Mouse (Mus musculus) telencephalon, adult 2 months (tissue): Measurements from ENCODE around the gene Slc51b.

Experiments
- DNase-seq: peaks from one replicate; pipeline ENCODE4 v3.0.0-alpha.2; 2011; ENCODE audit warnings: low read depth, low spot score

Slc51b gene

DNA sequence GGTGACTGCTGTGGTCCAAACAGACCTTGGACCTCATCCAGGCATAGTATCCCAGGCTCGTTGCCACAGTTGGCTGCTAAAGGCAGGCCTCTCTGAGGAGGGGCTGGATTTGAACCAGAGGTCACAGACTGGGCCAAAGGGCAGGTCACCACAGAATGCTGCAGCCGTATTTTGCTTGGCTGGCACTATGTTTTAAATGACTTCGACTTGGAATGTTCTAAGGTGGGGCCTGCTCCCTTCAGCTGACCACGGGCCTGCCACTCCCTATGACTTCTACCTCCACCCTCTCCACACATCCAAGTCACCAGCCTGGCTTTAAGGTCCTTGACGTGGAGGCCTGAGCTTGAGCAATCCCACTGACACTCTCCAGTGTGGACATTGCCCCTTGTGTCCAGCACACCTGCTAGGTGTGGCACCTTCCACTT, 13.9 kb downstream of the Slc51b start:
- no peak for DNase-seq

DNA sequence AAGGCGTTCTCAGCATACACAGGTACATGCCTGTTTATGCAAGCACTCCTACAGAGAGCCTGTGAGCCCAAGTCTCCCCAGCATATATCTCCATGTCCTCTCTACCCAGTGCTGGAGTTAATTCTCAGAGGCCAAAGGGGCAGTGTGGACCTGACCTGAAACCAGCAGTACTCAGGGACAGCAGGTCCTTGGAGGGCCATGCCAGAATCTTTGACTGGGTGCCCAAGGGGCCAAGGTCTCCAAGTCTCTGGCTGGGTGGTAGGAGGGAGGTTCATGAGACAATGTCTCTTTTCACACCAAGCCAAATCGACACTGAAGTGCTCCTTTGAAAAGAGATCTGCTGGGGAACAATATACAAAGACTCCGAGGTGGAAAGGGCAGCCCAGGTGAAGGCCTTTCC, 14.9 kb downstream of the Slc51b start:
- no peak for DNase-seq

DNA sequence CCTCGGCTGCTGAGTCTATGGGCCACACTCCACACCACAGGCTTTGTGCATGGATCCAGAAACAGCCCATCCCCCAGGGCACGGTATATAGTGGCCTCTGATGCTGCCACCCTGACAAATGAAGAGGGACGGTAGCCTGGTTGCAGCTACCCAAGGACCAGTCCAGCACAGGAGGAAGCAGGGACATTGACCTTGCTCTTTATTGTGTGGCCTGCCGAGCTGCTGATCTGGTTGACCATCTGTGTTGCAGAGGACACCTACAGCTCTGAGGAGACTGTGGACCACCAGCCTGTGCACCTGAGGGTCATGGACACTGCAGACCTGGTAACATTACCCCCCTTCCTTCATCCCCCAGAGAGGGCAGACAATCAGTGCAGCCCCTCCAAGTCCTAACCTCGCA, 15.4 kb downstream of the Slc51b start:
- DNase-seq: no peak

DNA sequence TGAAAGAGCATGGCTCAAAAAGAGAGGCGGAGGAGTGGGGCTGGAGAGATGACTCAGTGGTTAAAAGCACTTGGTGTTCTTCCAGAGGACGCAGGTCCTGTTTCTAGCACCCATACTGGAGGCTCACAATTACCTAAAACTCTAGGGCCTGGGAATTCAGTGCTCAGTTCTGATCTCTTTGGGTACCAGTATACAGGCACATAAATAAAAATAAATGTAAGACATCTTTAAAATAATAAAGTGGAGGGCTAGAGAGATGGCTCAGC, 17.6 kb downstream of the Slc51b start:
- no peak for DNase-seq

- DNase-seq: peak; percentile 62
Measured at GRCm38 (mm10) chr9:65404331-65405183, 18.2 kb downstream of the Slc51b start.

- DNase-seq: no peak
Measured at GRCm38 (mm10) chr9:65399934-65400333, 22.8 kb downstream of the Slc51b start.

DNA sequence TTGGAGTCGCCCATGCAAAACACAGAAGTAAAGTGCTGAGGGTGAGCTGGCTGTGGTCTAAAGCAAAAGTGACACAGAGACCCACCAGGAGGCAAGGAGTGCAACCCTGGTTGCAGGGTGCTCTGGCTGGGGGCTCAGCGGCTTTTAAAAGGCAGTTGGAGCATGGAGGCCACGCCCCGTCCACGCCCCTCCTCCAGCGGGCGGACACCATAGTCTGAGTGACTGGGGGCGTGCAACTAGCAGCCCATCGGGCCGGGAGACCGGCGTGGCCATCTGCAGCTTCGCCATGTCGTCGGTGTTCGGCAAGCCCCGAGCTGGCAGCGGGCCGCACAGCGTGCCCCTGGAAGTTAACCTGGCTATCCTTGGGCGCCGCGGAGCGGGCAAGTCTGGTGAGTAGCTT, 24.5 kb downstream of the Slc51b start, which contains the start of gene Rasl12:
TSS of gene Rasl12 (plus strand) at position 228 of the 400 bp plus-strand sequence.
- DNase-seq: no peak

- no peak for DNase-seq
Measured at GRCm38 (mm10) chr9:65394360-65394759, 28.4 kb downstream of the Slc51b start.

DNA sequence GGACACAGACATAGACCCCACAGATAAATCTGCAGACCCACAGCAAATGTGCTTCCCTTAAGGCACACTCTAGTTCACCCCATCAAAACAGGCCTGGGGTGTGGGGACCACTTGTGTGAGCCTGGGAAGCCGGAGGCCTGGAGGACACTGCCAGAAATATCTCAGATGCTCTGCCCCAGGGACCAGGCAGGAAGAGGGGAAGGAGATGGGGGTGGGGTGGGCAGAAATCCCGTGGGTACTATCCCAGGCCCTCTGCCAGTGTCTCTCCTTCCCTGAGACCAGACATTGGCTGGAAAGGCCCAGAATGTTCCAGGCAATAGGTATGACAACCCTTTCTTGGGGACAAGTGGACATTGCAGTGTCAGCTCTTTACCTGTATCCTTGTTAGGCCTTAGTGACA, 29.1 kb downstream of the Slc51b start:
- DNase-seq: no peak

- no peak for DNase-seq
Measured at GRCm38 (mm10) chr9:65392638-65393364, 30.0 kb downstream of the Slc51b start.

DNA sequence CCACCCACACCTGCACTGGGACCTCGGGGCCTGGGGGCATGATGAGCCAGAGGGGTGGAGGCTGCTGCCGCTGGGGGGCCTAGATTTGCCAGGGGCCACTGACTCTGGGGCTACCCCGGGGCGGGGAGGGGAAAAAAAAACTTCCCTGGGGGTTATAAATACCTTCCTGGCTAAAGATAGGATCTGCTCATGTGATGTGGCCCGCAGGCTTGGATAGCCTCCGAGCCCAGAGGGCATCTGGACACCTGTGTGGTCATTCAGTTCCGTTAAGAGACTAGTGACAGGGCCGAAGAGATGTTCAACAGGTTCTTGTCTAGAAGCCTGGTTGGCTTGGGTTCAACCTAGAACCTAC, 31.2 kb downstream of the Slc51b start, which contains the start of gene Kbtbd13:
TSS of gene Kbtbd13 (minus strand) at position 40 of the 352 bp plus-strand sequence.
- no peak for DNase-seq

DNA sequence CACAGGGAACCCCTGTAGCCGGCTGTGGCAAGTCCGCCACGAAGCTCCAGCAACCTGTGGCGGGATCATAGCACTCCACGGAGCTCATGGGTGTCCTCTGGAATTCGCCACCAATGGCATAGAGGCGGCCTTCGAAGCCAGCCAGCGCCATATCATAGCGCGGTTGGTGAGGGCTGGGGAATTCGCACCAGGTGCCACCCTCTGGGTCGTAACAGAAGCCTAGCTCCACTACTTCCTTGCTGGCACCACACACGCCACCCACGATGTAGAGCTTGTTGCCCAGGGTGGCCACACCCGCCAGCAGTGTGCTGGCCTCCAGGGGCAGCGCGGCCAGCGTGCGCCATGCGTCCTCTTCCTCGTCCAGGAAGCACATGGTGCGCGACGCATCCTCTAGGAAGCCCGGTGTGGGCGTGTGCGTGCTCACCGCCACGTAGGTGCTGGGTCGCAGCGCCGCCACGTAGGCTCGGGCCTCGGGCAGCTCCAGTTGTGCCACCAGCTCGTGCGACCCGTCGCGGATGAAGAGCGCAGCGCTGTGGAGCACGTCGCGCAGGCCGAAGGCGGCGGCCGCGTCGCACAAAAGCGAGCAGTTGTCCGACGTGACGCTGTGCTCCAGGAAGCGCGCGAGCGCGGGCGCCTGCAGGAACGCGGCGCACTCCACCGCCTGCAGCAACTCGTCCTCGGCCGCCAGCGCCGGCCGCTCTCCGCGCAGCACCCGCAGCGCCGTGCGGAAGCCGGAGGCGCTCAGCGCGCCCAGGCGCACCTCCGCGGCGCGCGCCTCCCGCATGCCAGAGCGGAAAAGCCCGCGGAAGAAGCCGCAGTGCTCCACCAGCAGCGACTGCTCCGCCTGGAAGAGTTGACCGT, 31.8 kb downstream of the Slc51b start:
- no peak for DNase-seq

DNA sequence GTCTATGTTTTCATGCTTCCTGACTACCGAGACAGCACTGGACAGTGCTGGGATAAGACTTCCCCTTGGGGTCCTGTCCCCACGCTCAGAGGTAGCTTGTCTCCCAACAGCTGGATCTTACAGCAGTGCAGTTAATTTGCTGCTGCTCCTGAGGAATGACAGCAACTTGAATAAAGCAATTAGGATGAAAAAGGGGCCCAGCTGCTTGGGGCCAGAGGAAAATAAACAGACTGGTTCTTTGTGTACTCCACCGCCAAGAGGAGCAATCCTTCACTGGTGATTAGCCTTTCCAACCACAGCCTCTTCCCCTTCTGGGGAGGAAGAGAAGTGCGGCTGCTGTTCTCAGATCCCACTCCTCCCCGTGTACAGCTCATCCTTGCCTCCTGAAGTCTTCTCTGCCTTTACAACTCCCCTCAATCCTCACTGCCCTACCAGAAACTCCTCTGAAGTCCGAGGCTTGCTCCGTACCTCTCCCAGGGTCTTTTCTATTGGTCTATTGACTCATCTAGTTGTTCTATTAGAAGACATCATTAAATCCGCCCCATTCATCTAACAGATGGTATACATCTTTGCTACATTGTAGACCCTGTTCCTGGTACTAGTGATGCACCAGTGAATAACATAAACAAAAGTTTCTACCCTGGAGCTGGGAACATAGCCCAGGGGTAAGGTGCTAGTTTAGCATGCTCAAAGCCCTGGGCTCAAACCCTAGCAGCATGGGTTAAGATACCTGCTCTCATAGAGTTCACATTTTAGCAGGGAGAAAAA, 36.2 kb downstream of the Slc51b start:
- DNase-seq: no peak

DNA sequence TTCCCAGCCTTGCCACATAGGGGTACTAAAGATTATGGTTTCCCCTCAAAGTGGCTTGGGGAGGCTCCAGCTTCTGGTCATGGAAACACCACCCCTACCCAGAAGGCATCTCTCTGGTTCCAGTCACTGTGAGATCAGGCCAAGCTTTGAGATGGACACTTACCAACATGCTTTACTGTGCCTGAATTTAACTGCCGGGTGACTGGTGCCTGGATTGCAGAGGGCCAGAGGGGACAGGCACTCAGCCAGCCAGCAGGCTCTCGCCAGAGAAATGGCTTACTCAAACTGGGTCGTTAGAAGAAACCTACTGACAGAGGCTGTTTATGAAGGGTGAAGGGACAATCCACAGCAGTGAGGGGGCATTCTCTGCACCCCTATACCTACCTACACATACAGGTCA, 38.5 kb downstream of the Slc51b start:
- no peak for DNase-seq

GRCm38 (mm10) chr9:65382751-65383097, 40.0 kb downstream of the Slc51b start:
- DNase-seq: no peak

GRCm38 (mm10) chr9:65382031-65382750, 40.6 kb downstream of the Slc51b start:
- DNase-seq: no peak

DNA sequence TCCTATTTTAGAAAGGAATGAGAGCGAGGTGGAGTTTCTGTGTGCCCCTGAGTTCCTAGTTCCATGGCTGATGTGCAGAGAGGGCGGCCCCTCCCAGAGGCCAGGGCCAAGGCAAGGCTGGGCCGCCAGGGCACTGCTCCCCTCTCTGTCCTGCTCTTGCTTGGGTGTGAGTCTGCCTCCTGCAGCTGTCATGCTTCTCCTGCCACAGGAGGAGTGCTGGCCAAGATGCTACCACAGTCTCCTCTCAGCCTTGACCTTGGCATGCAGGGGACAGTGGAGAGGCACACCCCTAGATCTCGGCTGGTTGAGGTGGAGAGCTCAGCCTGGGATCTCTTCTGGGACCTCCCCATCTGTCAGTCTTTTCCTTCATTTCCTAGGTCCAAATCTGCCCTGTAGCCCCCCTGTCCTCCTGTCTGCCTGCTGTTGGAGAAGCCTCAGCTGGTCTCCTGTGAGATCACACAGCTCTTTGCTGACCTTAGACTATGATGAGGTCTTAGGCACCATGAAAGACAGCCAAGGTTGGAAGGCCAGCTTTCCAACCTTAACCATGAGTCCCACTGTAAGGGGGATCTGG, 41.7 kb downstream of the Slc51b start:
- DNase-seq: no peak

DNA sequence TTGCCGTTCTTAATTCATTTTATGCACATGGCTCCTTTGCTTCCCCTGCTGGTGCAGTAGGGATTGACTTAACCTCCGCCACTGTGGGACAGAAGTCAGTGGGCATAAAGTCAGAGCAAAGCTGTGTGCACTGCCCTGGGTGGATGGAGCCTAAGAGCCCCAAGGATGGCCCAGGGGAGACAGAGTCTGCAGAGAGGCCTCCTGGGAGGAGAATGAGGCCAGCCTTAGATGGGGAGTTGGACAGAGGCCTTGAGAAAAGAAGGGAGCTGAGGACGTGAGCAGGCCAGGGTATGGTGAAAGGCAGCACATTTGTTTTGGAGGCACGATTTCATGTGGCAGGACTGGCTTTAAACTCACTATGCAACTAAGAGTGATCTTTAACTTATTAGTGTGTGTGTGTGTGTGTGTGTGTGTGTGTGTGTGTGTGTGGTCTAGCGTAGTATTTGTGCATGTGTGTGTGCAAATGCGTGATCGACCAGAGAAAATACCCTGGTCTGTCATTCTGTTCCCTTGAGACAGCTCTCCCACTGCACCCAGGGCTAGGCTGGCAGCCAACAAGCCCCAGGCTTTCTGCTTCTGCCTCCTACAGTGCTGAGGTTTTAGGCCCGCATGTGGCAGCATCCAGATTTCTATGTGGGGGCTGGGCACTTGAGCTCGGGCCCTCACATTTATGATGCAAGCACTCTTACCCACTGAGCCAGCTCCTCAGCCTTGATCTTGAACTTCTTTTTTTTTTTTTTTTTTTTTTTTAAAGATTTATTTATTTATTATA, 47.4 kb downstream of the Slc51b start:
- DNase-seq: peak; percentile 69

DNA sequence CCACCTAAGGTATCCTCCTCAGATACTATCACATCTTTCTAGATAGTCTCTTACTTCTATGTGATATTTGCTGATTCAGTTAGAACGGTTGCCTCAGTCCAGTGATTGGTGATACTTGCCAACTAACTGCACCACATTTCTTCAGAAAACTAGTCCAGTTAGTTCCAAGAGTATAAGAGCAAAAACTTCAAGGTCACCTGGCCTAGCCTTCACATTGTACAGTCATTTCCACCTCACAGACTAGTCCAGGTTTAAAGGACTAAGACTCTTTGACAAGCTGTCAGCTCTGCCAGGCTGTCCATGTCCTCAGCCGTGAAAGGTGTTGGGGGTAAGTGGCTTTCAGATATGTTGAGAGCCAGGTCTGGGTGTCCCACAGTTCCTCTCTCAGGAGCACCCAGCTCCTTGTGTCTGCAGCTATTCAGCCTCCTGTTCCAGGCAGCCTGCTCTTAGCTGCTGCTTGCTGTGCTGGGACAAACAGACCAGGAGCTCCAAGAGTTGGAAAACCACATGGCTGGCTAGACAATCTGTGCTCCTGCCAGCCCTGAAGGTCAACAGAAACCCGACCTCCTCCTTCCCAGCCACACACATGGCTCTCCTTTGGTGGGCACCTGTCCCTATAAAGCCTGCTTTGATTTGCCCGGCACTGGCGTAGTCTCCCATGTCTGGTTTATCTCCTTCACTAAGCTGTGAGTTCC, 48.1 kb downstream of the Slc51b start:
- DNase-seq: no peak
